Mouse (Mus musculus) limb, embryonic 14.5 days (tissue): ENCODE data around the gene 2010111I01Rik. TPM values are rescaled to one million over a fixed set of nuclear protein-coding genes. Genes with fewer than 3 reads are reported as not detected.

ENCODE experiments used
- ATAC-seq: fragments of 200-750 bp; cut with Nextera tagmentation; 2 replicates; pipeline ENCODE4 v1.8.0; 2017; ENCODE audit warnings: low read depth, moderate number of reproducible peaks, moderate TSS enrichment; ENCODE audit not compliant: low FRiP score
- DNase-seq: peaks from one replicate; pipeline ENCODE4 v3.0.0-alpha.2; 2015; ENCODE audit warnings: low spot score
- H3K27ac ChIP-seq: fragments of 300-500 bp; sonication (generic); replicated peaks from 2 replicates; pipeline ENCODE4 v1.5.1; 2014; ENCODE audit warnings: low read depth, mild to moderate bottlenecking, low read length, moderate library complexity, mixed read lengths
- H3K27me3 ChIP-seq: fragments of 300-500 bp; sonication (generic); 2 replicates; pipeline ENCODE4 v1.6.1; 2014; ENCODE audit warnings: low read length, mixed read lengths; ENCODE audit not compliant: control insufficient read depth, insufficient read depth
- H3K36me3 ChIP-seq: fragments of 300-500 bp; sonication (generic); 2 replicates; pipeline ENCODE4 v1.6.1; 2014; ENCODE audit warnings: mild to moderate bottlenecking, low read length, moderate library complexity, mixed read lengths; ENCODE audit not compliant: control insufficient read depth, insufficient read depth
- H3K4me1 ChIP-seq: fragments of 300-500 bp; sonication (generic); 2 replicates; pipeline ENCODE4 v1.6.1; 2014; ENCODE audit warnings: antibody characterized with exemption, low read length, mixed read lengths; ENCODE audit not compliant: control insufficient read depth, insufficient read depth
- H3K4me2 ChIP-seq: fragments of 300-500 bp; sonication (generic); replicated peaks from 2 replicates; pipeline ENCODE4 v1.6.1; 2014; ENCODE audit warnings: low read depth, mild to moderate bottlenecking, low read length, moderate library complexity; ENCODE audit not compliant: severe bottlenecking
- H3K4me3 ChIP-seq: fragments of 300-500 bp; sonication (generic); replicated peaks from 2 replicates; pipeline ENCODE4 v1.5.1; 2014; ENCODE audit warnings: low read length
- H3K9ac ChIP-seq: fragments of 300-500 bp; sonication (generic); 2 replicates; pipeline ENCODE4 v1.6.1; 2014; ENCODE audit warnings: mild to moderate bottlenecking, low read depth, low read length, moderate library complexity; ENCODE audit not compliant: severe bottlenecking
- H3K9me3 ChIP-seq: fragments of 300-500 bp; sonication (generic); 2 replicates; pipeline ENCODE4 v1.6.1; 2016; ENCODE audit warnings: low read length; ENCODE audit not compliant: control insufficient read depth
- POLR2A ChIP-seq: fragments of 200-500 bp; IDR thresholded peaks from 2 replicates; pipeline ENCODE4 v1.8.0; 2012; ENCODE audit warnings: inconsistent platforms, mild to moderate bottlenecking, moderate library complexity, borderline replicate concordance; ENCODE audit not compliant: insufficient read depth, insufficient read length; ENCODE audit errors: extremely low read depth
- WGBS: fragments of 180-500 bp; shearing (Covaris S2); extraction: QIAGEN DNeasy Blood & Tissue Kit; methylation state at CpG from one replicate; pipeline ENCODE4 v1.1.7; 2014; 5-methylcytosine and 5-hydroxymethylcytosine counted together
- polyA plus RNA-seq, 2 experiments: library from polyadenylated mRNA; depleted of rRNA in 1 of 2; stranded (reverse) in 1 of 2; unstranded in 1 of 2; fragments of >200 nt; fragmentation: Nextera tagmentation in 1 of 2; extraction: Ambion mirVana in 1 of 2; gene quantifications; 2 replicates each; pipeline versions ENCODE4 v1.2.1 to v1.2.3; 2012 to 2014

The 2010111I01Rik gene
- polyA plus RNA-seq, 2 experiments, result 231 to 255 TPM

- DNase-seq (no peak), ATAC-seq (no peak)
- H3K4me2 ChIP-seq, result peak overlapping the region; percentile 55
- peaks cover 10% of the 10 kb centered on the region; the same call in 1 of the 2 replicates for H3K36me3 ChIP-seq
- no peaks in the 10 kb centered on the region for H3K9me3 ChIP-seq
- WGBS, result 37% methylated on average over 5 of the region's 5 CpGs
- peaks cover 72% of the 10 kb centered on the region for H3K4me1 ChIP-seq
- no peak for TF ChIP-seq POLR2A
- no peaks in the 10 kb centered on the region for H3K27me3 ChIP-seq
- H3K27ac ChIP-seq, result peak overlapping the region; percentile 39; the same call in 1 of the 2 replicates
- peak overlapping the region; percentile 47 for H3K9ac ChIP-seq
- peak overlapping the region; percentile 41; the same call in 1 of the 2 replicates for H3K4me3 ChIP-seq
These were observed 312.6 kb downstream of the 2010111I01Rik start for GRCm38 (mm10) chr13:63277316-63277715.

- ATAC-seq, result no peak
- no peak for DNase-seq
- Histone ChIP-seq H3K27me3 (no peaks in the 10 kb centered on the region), H3K27ac (peak overlapping the region; percentile 76), H3K4me1 (peaks cover 68% of the 10 kb centered on the region), H3K9me3 (no peaks in the 10 kb centered on the region), H3K9ac (peak overlapping the region; percentile 47), H3K4me2 (peak overlapping the region; percentile 55), H3K4me3 (peak overlapping the region; percentile 41), H3K36me3 (peaks cover 17% of the 10 kb centered on the region)
- no peak for TF ChIP-seq POLR2A
- 24% methylated on average over 5 of the region's 5 CpGs for WGBS
These were observed 313.5 kb downstream of the 2010111I01Rik start for GRCm38 (mm10) chr13:63278141-63278631.

GRCm38 (mm10) chr13:63278796-63279475 lies 314.2 kb downstream of the 2010111I01Rik start:
- peak; percentile 55 for ATAC-seq
- no peak for TF ChIP-seq POLR2A
- Histone ChIP-seq H3K4me2 (peak overlapping the region; percentile 55), H3K4me3 (peak overlapping the region; percentile 41), H3K36me3 (peaks cover 25% of the 10 kb centered on the region), H3K9me3 (no peaks in the 10 kb centered on the region), H3K4me1 (peaks cover 64% of the 10 kb centered on the region), H3K9ac (peak overlapping the region; percentile 47), H3K27me3 (no peaks in the 10 kb centered on the region), H3K27ac (peak overlapping the region; percentile 76)
- 8% methylated on average over 10 of the region's 10 CpGs for WGBS
- DNase-seq, result peak; percentile 62

GRCm38 (mm10) chr13:63279807-63280206 lies 315.1 kb downstream of the 2010111I01Rik start:
- H3K27ac ChIP-seq, result peak overlapping the region; percentile 76
- no peak for ATAC-seq
- H3K36me3 ChIP-seq, result peaks cover 28% of the 10 kb centered on the region
- H3K4me2 ChIP-seq, result peak overlapping the region; percentile 55
- H3K4me3 ChIP-seq, result peak overlapping the region; percentile 41
- H3K9ac ChIP-seq, result peak overlapping the region; percentile 47
- no peak for TF ChIP-seq POLR2A
- peaks cover 63% of the 10 kb centered on the region for H3K4me1 ChIP-seq
- H3K27me3 ChIP-seq, result no peaks in the 10 kb centered on the region
- H3K9me3 ChIP-seq, result no peaks in the 10 kb centered on the region
- 25% methylated on average over 8 of the region's 8 CpGs for WGBS
- DNase-seq, result no peak

- Histone ChIP-seq H3K4me3 (peak overlapping the region; percentile 41), H3K27ac (peak overlapping the region; percentile 59; the same call in 1 of the 2 replicates), H3K36me3 (peaks cover 34% of the 10 kb centered on the region), H3K27me3 (no peaks in the 10 kb centered on the region), H3K4me1 (peaks cover 63% of the 10 kb centered on the region), H3K9me3 (no peaks in the 10 kb centered on the region), H3K4me2 (peak overlapping the region; percentile 55), H3K9ac (peak overlapping the region; percentile 1; the same call in 1 of the 2 replicates)
- DNase-seq (no peak), ATAC-seq (no peak)
- 13% methylated on average over 3 of the region's 3 CpGs for WGBS
- no peak for TF ChIP-seq POLR2A
These were observed 315.7 kb downstream of the 2010111I01Rik start for GRCm38 (mm10) chr13:63280344-63280743.
